Mouse (Mus musculus) thymus, postnatal 25 days (tissue): Measurements from ENCODE around the gene Pde6h.
A peak's percentile ranks its signal among the peaks of the same experiment; 100 is the strongest.

Experiments used
- DNase-seq: peaks from one replicate; pipeline ENCODE4 v3.0.0; 2022

The Pde6h gene

GRCm38 (mm10) chr6:136913384-136914126 is 10.1 kb upstream of the Pde6h start:
- no peak for DNase-seq

- no peak for DNase-seq
Observed at GRCm38 (mm10) chr6:136914234-136914633, 9.4 kb upstream of the Pde6h start.

GRCm38 (mm10) chr6:136915721-136916395 is 7.8 kb upstream of the Pde6h start:
- DNase-seq = no peak

- no peak for DNase-seq
Observed at GRCm38 (mm10) chr6:136917885-136918284, 5.7 kb upstream of the Pde6h start.

GRCm38 (mm10) chr6:136920320-136921257 is 3.0 kb upstream of the Pde6h start:
- DNase-seq = peak; percentile 74

GRCm38 (mm10) chr6:136921601-136922000 is 2.0 kb upstream of the Pde6h start:
- DNase-seq = no peak

- no peak for DNase-seq
Observed at GRCm38 (mm10) chr6:136922080-136922479, 1.6 kb upstream of the Pde6h start, which contains the start of gene Erp27. Gene Erp27 (minus strand): TSS chr6:136922180.

GRCm38 (mm10) chr6:136922871-136923270 is 761 bp upstream of the Pde6h start:
- DNase-seq = no peak

GRCm38 (mm10) chr6:136925049-136925448 is 1.4 kb downstream of the Pde6h start:
- peak; percentile 60 for DNase-seq

GRCm38 (mm10) chr6:136927626-136928025 is 4.0 kb downstream of the Pde6h start:
- DNase-seq = no peak

- DNase-seq = peak; percentile 86
Observed at GRCm38 (mm10) chr6:136930677-136931076, 7.0 kb downstream of the Pde6h start.

- no peak for DNase-seq
Observed at GRCm38 (mm10) chr6:136931246-136931645, 7.6 kb downstream of the Pde6h start.

- DNase-seq = no peak
Observed at GRCm38 (mm10) chr6:136934068-136934467, 10.4 kb downstream of the Pde6h start.

- DNase-seq = no peak
Observed at GRCm38 (mm10) chr6:136935233-136935632, 11.6 kb downstream of the Pde6h start.

- DNase-seq = no peak
Observed at GRCm38 (mm10) chr6:136936361-136936760, 12.7 kb downstream of the Pde6h start.

GRCm38 (mm10) chr6:136937117-136937516 is 13.5 kb downstream of the Pde6h start:
- no peak for DNase-seq

GRCm38 (mm10) chr6:136938331-136939126 is 14.9 kb downstream of the Pde6h start:
- DNase-seq = peak; percentile 61

GRCm38 (mm10) chr6:136939326-136940187 is 15.9 kb downstream of the Pde6h start:
- no peak for DNase-seq

- DNase-seq = peak; percentile 65
Observed at GRCm38 (mm10) chr6:136940188-136940960, 16.7 kb downstream of the Pde6h start.
